ENCODE assay signal across 16 mouse cellular contexts in the genomic region with DNA sequence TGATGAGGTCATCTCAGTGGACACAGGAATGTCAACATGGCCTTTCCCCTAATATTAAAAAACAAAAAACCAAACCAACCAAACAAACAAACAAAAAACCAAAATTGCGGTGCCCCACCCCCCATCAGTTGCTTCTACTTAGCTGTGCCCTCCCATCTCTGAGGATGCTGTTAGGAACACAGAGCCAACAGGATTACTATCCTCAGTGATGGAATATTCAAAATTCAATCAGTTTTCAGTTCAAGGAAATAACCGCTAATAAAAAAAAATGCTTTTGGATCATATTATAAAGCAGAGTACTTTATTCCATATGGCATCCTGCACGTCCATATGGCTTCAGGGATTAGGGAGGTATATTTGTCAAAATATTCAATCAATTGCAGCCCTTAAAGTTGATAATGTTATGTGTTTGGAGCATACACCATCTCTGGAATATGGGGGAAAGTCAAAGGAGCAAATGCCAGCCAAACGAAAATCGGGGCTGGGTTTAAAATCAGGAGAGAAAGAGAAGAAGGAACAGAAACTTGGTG.
"Had no signal": no experiment of that assay in that cellular context is flagged by ENCODE, and none has a peak within 500 bp of the region (broad histone marks: within the 10 kb centered on the region; RNA-seq: fewer than 3 reads in every experiment).

No protein-coding gene starts in this region.

- H3K4me2 ChIP-seq: lung, embryonic 14.5 days; midbrain, embryonic 12.5 days; neural tube, embryonic 13.5 days; neural tube, embryonic 15.5 days; stomach, embryonic 15.5 days had no signal

- H3K27me3 ChIP-seq: midbrain, embryonic 12.5 days; neural tube, embryonic 13.5 days; neural tube, embryonic 15.5 days; stomach, embryonic 15.5 days had no signal

- DNase-seq: lung, embryonic 14.5 days; lung, postnatal 10 days; lung, postnatal 4 days; retina, postnatal 1 day; right cerebral cortex, adult 18-20 months; thymus, adult 2 months; thymus, postnatal 25 days; thymus, postnatal 4 days had no signal

- H3K9me3 ChIP-seq: midbrain, embryonic 10.5 days; midbrain, embryonic 12.5 days; neural tube, embryonic 13.5 days; neural tube, embryonic 15.5 days; stomach, embryonic 15.5 days had no signal

- H3K27ac ChIP-seq: midbrain, embryonic 10.5 days; midbrain, embryonic 12.5 days; neural tube, embryonic 13.5 days; neural tube, embryonic 15.5 days; stomach, embryonic 15.5 days; stomach, postnatal 0 days had no signal

- H3K4me3 ChIP-seq: midbrain, embryonic 10.5 days; midbrain, embryonic 12.5 days; myocyte; neural tube, embryonic 13.5 days; neural tube, embryonic 15.5 days; stomach, embryonic 15.5 days had no signal

- H3K4me1 ChIP-seq: midbrain, embryonic 10.5 days; neural tube, embryonic 13.5 days; neural tube, embryonic 15.5 days; stomach, embryonic 15.5 days had no signal

- H3K9ac ChIP-seq: lung, embryonic 14.5 days; midbrain, embryonic 12.5 days; neural tube, embryonic 13.5 days; neural tube, embryonic 15.5 days; stomach, embryonic 15.5 days had no signal

- ATAC-seq: midbrain, embryonic 16.5 days had no signal

- H3K36me3 ChIP-seq: midbrain, embryonic 10.5 days; midbrain, embryonic 12.5 days; neural tube, embryonic 13.5 days; neural tube, embryonic 15.5 days; stomach, embryonic 15.5 days had no signal
